Mouse (Mus musculus) layer of hippocampus, adult 2 months (tissue): Measurements from ENCODE around the gene Vax1. TPM values are rescaled to one million over a fixed set of nuclear protein-coding genes. Genes with fewer than 3 reads are reported as not detected.

Source experiments
- DNase-seq, 2 experiments: peaks; one replicate each; pipeline ENCODE4 v3.0.0; 2022; ENCODE audit warnings: low spot score in 2 of 2
- H3K27ac ChIP-seq: fragments of 200-600 bp; 2 replicates; pipeline ENCODE4 v1.8.1; 2022
- H3K4me3 ChIP-seq: fragments of 200-600 bp; 2 replicates; pipeline ENCODE4 v1.8.1; 2022; ENCODE audit warnings: mild to moderate bottlenecking
- CTCF ChIP-seq: fragments of 200-600 bp; conservative IDR thresholded peaks from 2 replicates; pipeline ENCODE4 v1.8.1; 2022; ENCODE audit warnings: antibody characterized with exemption, mild to moderate bottlenecking, moderate library complexity
- total RNA-seq, 2 experiments: library from RNA; stranded (reverse); gene quantifications; 2 replicates each; pipeline ENCODE4 v1.2.3; 2021

Vax1 gene
- total RNA-seq, 2 experiments from 2014 or later: 0.84 to 1.7 TPM

DNA sequence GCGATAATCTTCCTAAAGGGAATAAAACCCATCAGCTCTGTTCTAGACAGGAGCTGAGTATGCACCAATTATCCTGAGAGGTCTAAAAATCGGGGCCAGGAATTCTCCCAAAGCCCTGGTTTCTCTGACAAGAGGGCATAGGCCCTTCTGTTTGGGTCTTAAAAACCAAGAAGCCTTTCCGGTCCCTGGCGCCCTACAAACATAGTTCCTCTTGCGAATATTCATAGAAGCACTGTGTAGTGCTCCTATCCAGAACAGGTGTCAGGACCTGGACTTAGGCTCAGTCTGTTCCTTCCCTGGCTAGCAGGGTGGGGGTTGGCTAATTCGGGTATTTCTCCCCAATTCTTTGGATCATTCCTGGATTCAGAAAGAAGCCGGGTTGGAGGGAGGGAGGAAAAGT is 4.3 kb downstream of the Vax1 start:
- Histone ChIP-seq H3K27ac (no peak overlapping the region), H3K4me3 (no peak overlapping the region)
- DNase-seq: no peak
- TF ChIP-seq CTCF: no peak

GRCm38 (mm10) chr19:59164896-59165560 is 4.8 kb downstream of the Vax1 start:
- Histone ChIP-seq H3K27ac (no peak overlapping the region), H3K4me3 (no peak overlapping the region)
- TF ChIP-seq CTCF: no peak
- no peak for DNase-seq

- no peak for DNase-seq
- no peak for TF ChIP-seq CTCF
- no peak overlapping the region for H3K4me3 ChIP-seq
- H3K27ac ChIP-seq: no peak overlapping the region
Measured at GRCm38 (mm10) chr19:59164111-59164510, 5.7 kb downstream of the Vax1 start.

- Histone ChIP-seq H3K4me3 (no peak overlapping the region), H3K27ac (no peak overlapping the region)
- no peak for DNase-seq
- TF ChIP-seq CTCF: no peak
Measured at GRCm38 (mm10) chr19:59156702-59157101, 13.2 kb downstream of the Vax1 start.

GRCm38 (mm10) chr19:59154171-59154570 is 15.7 kb downstream of the Vax1 start:
- DNase-seq: no peak
- TF ChIP-seq CTCF: no peak
- no peak overlapping the region for H3K27ac ChIP-seq
- no peak overlapping the region for H3K4me3 ChIP-seq

- no peak; the same call in 1 of the 2 replicates for TF ChIP-seq CTCF
- Histone ChIP-seq H3K27ac (peak overlapping the region; percentile 53), H3K4me3 (no peak overlapping the region)
- peak in 1 of 2 experiments; percentile 56 for DNase-seq
Measured at GRCm38 (mm10) chr19:59145492-59146140, 24.2 kb downstream of the Vax1 start.

DNA sequence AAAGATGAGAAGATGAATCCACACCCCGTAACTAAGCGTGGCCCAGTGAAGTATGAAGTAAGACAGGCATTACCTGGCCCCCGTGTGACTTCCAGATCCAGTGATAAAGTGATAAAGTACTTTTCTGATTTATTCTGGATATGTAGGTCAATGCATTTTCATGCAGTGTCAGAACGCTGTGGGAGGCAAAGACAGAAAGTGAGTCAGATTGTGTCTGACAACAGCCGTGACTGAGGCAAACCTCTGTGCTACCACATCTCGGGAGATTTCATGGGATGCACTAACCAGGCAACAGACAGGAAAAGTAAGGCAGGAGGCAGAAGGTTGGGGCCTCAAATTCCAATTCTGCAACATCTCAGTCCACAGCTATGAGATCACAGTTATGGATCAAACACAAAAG is 24.8 kb downstream of the Vax1 start:
- no peak for DNase-seq
- H3K27ac ChIP-seq: no peak overlapping the region
- no peak overlapping the region for H3K4me3 ChIP-seq
- TF ChIP-seq CTCF: no peak

GRCm38 (mm10) chr19:59142206-59142605 is 27.6 kb downstream of the Vax1 start:
- DNase-seq: no peak
- Histone ChIP-seq H3K27ac (no peak overlapping the region), H3K4me3 (no peak overlapping the region)
- no peak for TF ChIP-seq CTCF

DNA sequence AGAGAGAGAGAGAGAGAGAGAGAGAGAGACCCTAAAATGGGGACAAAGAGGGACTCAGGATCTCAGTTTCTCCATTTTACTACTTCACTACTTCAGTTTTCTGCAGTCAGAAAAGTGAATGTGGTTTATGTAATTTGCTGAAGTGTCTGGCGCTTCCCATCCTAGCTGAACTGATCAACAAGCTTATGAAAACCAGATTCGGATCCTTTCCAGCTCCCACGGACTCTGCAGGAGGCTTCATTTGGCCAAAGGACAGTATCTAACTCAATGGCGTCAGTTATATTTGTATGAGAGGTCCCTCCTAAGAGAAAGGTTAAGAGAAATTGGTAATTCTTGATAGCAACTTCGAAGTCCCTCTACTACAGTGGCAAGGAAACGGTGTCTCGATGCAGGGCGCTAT is 34.5 kb downstream of the Vax1 start:
- no peak for TF ChIP-seq CTCF
- no peak overlapping the region for H3K27ac ChIP-seq
- no peak overlapping the region for H3K4me3 ChIP-seq
- DNase-seq: no peak

DNA sequence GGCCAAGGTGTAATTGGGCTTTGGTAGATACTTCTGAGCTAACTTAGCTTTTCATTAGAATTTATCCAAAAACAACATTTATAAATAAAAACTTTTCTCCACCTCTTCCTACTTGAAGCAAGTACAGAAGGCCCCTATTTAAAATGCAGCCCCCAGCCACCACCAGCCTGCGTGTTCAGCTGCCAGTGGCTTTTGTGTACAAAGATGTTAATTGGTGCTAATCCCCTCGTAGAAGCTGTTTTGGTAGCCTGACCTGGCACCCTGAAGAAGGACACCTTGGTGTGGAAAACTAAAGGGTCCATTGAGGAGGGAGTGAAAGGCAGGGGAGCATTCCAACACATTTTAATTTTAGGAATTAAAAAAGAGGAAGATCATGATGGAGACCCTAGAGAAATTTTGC is 34.9 kb downstream of the Vax1 start:
- DNase-seq: no peak
- Histone ChIP-seq H3K4me3 (no peak overlapping the region), H3K27ac (no peak overlapping the region)
- no peak for TF ChIP-seq CTCF

DNA sequence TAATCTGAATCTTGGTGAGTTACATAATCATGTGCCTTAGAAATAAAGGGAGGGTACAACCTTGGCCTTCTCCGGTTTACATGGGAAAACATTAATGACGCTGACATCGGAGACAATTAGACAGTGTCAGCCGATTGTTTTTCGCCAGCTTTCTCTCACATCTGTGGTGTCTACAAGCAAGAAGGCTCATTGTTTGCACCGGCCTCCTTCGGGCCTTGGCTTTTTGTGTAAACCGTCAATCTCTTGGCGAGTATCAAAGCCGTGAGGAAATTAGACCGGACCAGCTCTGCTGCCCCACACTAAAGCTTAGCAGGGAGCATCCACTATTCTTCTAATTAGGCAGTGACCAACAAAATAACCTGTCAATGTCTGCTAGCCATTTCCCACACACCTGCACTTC is 36.7 kb downstream of the Vax1 start:
- Histone ChIP-seq H3K4me3 (no peak overlapping the region), H3K27ac (no peak overlapping the region)
- TF ChIP-seq CTCF: no peak
- DNase-seq: no peak

- Histone ChIP-seq H3K4me3 (no peak overlapping the region), H3K27ac (no peak overlapping the region)
- no peak for DNase-seq
- TF ChIP-seq CTCF: no peak
Measured at GRCm38 (mm10) chr19:59129671-59130070, 40.2 kb downstream of the Vax1 start.

DNA sequence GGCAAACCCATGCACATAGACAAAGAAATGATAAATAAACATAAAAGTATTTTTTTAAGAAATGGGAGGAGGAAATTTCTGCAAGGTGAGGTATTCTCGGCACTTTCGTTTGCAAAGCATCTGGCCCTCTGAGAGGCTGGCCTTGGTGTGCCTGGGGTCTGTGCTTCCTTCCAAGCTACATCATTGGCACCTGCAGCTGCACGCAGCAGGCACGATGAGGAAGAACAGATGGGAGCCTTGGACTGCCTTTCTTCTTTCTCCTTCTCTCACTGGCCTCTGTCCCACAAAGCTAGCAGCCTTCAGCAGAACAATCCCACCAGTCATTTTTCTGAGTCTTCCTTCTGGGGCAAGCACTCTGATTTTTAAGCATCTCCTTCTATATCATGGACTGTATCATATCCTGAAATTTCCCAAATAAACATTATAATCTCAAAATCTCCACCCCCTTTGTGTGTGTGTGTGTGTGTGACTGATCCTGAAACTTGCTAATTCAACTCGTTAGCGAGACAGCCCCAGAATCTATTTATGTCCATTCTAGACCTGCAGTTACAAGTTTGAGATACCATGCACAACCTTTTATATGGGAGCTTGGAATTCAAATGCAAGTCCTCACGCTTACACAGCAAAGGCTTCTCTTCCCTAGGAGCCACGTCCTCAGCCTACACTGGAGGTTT is 41.2 kb downstream of the Vax1 start:
- no peak overlapping the region for H3K27ac ChIP-seq
- TF ChIP-seq CTCF: no peak
- H3K4me3 ChIP-seq: no peak overlapping the region
- no peak for DNase-seq

DNA sequence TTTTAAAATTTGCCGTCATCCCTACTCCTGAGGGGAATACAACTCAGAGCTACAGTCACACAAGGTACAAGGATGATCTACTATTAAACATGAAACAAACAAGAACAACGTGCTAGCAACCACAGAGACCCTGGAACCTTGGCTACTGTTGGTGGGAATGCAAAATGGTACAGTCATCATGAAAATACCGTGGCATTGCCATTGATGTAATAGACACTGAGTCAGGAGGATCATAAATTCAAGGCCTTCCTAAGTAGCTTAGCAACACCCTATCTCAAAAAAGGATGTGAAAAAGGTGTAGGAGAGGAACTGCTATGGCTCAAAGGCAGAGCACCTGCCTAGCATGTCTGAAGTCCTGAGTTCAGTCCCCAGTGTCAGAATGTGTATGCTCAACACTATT is 42.4 kb downstream of the Vax1 start:
- Histone ChIP-seq H3K27ac (no peak overlapping the region), H3K4me3 (no peak overlapping the region)
- TF ChIP-seq CTCF: no peak
- DNase-seq: no peak

Other genes with a start within 250 kb of the Vax1 start
- 1 to 10 TPM; 1.5 to 1.9 TPM for gene Eno4, start 226.6 kb downstream of the Vax1 start, total RNA-seq
- 100 to 1,000 TPM; 239 to 246 TPM for gene Hspa12a, start 226.4 kb downstream of the Vax1 start, total RNA-seq
- 10 to 100 TPM; 21.7 to 22.9 TPM for gene Shtn1, start 94.0 kb downstream of the Vax1 start, total RNA-seq
- gene Kcnk18, start 49.2 kb upstream of the Vax1 start, total RNA-seq: not detected
- 1 to 10 TPM; 1.2 to 1.4 TPM for gene Slc18a2, start 90.8 kb upstream of the Vax1 start, total RNA-seq
- gene Rps12-ps3, start 152.2 kb upstream of the Vax1 start, total RNA-seq: 100 to 1,000 TPM; 249 to 342 TPM
- gene Pdzd8, start 175.7 kb upstream of the Vax1 start, total RNA-seq: 10 to 100 TPM; 48.7 to 49.7 TPM